Mouse (Mus musculus) embryonic fibroblast, embryonic 13.5 days (primary cell): ENCODE results near the gene Gstm1. TPM values are rescaled to one million over a fixed set of nuclear protein-coding genes. Genes with fewer than 3 reads are reported as not detected.
A peak's percentile ranks its signal among the peaks of the same experiment; 100 is the strongest.
"Not testable (repeated sequence)": the region's sequence is repeated elsewhere in the genome, so short reads cannot be mapped to it uniquely, and the experiment has no call there.

ENCODE experiments used
- H3K27ac ChIP-seq: 2 replicates; pipeline ENCODE4 v1.5.1; 2012; ENCODE audit warnings: low read length, control low read depth, inconsistent platforms; ENCODE audit not compliant: insufficient read depth
- H3K4me1 ChIP-seq: 2 replicates; pipeline ENCODE4 v1.6.1; 2011; ENCODE audit warnings: low read length; ENCODE audit not compliant: control insufficient read depth, insufficient read depth
- H3K4me3 ChIP-seq: 2 replicates; pipeline ENCODE4 v1.5.1; 2011; ENCODE audit warnings: mild to moderate bottlenecking, control low read depth, low read length; ENCODE audit not compliant: insufficient read depth
- CTCF ChIP-seq: IDR thresholded peaks from 2 replicates; pipeline ENCODE4 v1.5.1; 2011; ENCODE audit warnings: mild to moderate bottlenecking, control low read depth, low read length, moderate library complexity, borderline replicate concordance; ENCODE audit not compliant: insufficient read depth
- POLR2A ChIP-seq: IDR thresholded peaks from 2 replicates; pipeline ENCODE4 v1.6.1; 2011; ENCODE audit warnings: low read depth, mild to moderate bottlenecking, control low read depth, low read length, moderate library complexity
- polyA plus RNA-seq: library from polyadenylated mRNA; stranded (reverse); fragments of >200 nt; gene quantifications from 2 replicates; pipeline ENCODE4 v1.2.4, GENCODE M21; 2011; ENCODE audit warnings: low read depth; ENCODE audit not compliant: missing spikeins, insufficient read length

Gene Gstm1
- polyA plus RNA-seq, 1 experiment, result 63.8 TPM

DNA sequence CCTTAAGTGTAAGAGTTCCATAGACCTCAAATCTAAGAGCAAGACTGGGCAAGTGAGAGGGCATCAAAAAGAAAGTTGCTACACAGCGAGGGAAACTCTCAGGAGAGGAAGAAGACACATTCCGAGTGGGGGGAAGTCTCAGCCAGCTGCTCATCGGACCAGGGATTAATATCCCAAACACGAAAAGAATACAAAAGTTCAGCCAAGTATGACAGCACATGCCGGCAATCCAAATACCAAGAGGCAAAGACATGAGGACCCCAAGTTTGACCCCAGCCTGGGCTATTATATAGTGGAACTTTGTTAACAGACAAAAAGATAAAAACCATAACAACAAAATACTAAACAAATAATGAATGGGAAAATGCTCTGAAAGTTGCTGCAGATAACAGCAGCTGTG lies 15.4 kb upstream of the Gstm1 start:
- H3K4me1 ChIP-seq, result no peaks in the 10 kb centered on the region
- TF ChIP-seq POLR2A (no peak), CTCF (no peak)
- no peak overlapping the region for H3K27ac ChIP-seq
- no peak overlapping the region for H3K4me3 ChIP-seq

DNA sequence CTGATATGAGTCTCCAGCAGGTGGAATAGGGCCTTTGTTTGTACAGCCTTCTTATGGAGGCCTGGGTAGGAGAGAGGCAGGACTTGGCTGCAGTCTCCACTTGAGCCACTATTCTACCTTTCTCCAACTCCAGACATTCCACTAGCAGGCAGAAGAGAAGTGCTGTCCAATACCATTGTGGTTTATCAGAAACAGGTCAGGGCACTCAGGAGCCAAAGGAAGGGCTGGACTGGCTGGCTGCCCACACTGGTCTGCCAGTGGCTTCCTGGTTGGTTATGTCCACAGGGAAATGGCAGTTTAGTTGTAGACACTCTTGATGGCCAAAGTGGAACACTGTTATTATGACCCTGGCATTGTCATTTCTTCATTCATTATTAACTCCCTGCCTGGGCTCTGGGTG lies 14.3 kb upstream of the Gstm1 start:
- no peak overlapping the region for H3K27ac ChIP-seq
- no peak overlapping the region for H3K4me3 ChIP-seq
- TF ChIP-seq POLR2A (no peak), CTCF (no peak)
- no peaks in the 10 kb centered on the region for H3K4me1 ChIP-seq

DNA sequence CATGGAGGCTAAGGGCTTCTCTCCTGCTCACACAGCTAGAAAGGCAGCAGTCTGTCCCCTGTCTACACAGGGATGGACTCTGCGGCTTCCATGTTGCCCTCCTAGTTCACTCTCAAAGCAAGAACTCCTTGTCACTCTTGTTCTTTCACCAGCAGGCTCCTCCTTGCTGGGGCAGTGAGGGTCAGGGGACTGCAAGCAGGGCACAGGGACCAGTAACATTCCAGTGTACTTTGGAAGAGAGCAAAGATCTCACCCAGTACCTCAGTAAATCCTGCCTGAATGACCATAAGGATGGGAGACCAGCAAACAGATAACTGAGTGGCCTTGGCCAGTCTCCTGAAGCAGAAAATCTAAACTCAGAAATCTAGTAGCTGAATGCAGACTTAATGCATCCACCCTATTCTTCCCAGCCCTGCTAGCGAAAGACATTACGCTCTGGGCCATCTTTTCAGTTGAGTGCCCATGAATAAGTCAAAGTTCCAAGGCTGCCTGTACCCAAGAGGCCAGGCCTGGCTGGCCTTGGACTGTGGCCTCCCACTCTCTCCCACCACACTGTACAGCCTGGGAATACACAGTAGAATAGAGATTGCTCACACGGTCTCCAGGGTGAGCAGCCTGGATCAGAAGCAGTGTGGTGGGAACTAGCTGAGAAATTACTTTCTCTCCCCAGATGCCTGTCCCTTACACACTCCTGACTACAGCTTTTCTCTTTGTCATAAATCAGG lies 11.0 kb upstream of the Gstm1 start:
- no peak overlapping the region for H3K27ac ChIP-seq
- no peak overlapping the region for H3K4me3 ChIP-seq
- TF ChIP-seq POLR2A (no peak), CTCF (no peak)
- no peaks in the 10 kb centered on the region for H3K4me1 ChIP-seq

DNA sequence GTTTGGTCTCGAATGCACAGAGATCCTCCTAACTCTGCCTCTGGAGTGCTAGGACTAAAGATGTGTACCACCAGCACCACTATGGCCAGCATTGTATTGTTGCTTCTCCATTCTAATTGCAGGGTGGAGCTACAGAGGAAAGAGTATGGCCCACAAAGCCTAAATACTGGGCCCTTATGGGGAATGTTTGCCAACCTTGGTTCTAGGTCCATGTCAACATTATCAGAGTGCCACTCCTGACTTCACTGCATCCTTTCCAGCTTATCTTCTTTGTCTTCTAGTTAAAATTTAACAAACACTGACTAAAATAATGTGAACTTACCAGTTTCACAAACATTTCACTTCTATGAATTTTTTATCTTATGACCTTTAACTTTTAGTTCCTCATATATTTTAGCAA lies 8.8 kb upstream of the Gstm1 start:
- Histone ChIP-seq H3K4me3 (no peak overlapping the region), H3K27ac (no peak overlapping the region), H3K4me1 (no peaks in the 10 kb centered on the region)
- TF ChIP-seq POLR2A, result no peak
- no peak for TF ChIP-seq CTCF

DNA sequence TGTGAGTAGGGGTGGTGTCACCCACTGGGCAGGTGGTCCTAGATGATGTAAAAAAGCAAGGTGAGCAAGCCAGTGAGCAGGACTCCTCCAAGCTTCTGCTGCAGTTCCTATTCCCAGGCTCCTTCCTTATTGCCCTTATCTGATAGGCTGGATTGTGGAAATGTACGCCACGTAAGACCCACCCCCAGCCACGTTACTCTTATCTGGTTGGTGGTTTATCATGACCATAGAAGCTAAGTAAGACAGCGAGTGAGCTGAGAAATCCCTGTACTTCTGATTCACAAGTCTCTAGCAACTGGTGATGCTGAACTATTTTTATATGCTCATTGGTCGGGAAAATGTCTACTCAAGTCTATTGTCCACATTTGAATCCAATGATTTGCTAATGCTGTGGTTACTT lies 8.3 kb upstream of the Gstm1 start:
- TF ChIP-seq POLR2A (no peak), CTCF (no peak)
- Histone ChIP-seq H3K4me3 (no peak overlapping the region), H3K4me1 (no peaks in the 10 kb centered on the region), H3K27ac (no peak overlapping the region)

DNA sequence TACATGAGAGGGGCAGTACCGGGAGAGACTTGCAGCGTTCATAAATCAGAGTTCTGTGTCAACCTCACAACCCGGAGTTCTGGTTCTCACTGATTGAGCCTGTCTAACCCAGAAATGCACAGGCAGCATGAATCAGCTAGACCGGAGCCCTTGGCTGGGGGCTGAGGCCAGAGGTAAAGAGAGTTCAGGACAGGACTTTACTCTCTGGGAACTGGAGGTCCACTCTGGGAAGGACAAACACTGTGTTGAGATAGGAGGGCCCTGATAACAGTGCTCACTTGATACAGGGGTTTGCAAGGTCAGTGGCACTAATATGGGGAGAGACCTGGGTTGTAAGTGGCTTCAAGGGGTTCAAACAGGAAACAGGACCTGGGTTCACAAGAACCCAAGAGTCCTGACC lies 7.5 kb upstream of the Gstm1 start:
- Histone ChIP-seq H3K4me1 (no peaks in the 10 kb centered on the region), H3K4me3 (no peak overlapping the region), H3K27ac (no peak overlapping the region)
- TF ChIP-seq POLR2A (no peak), CTCF (no peak)

DNA sequence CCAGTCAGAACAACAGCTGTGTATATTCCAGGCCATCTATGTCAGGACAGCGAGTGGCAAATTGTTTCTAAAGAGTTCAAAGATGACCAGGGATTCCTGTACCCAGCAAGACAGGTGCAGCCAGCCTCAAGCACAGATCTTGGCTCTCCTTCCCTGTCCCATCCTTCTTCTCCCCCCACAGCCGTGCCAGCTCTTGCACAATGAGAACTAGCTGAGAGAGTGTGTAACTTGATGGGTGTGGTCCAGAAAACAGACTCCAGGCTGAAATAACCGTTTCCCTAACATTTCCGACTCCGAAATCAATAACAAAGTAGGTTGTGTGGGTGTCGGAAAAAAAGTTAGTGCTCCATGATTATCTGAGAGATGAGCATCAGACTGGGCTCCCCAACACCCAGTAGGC lies 4.9 kb upstream of the Gstm1 start:
- no peak overlapping the region for H3K27ac ChIP-seq
- TF ChIP-seq POLR2A, result no peak
- TF ChIP-seq CTCF, result no peak
- no peaks in the 10 kb centered on the region for H3K4me1 ChIP-seq
- H3K4me3 ChIP-seq, result no peak overlapping the region

DNA sequence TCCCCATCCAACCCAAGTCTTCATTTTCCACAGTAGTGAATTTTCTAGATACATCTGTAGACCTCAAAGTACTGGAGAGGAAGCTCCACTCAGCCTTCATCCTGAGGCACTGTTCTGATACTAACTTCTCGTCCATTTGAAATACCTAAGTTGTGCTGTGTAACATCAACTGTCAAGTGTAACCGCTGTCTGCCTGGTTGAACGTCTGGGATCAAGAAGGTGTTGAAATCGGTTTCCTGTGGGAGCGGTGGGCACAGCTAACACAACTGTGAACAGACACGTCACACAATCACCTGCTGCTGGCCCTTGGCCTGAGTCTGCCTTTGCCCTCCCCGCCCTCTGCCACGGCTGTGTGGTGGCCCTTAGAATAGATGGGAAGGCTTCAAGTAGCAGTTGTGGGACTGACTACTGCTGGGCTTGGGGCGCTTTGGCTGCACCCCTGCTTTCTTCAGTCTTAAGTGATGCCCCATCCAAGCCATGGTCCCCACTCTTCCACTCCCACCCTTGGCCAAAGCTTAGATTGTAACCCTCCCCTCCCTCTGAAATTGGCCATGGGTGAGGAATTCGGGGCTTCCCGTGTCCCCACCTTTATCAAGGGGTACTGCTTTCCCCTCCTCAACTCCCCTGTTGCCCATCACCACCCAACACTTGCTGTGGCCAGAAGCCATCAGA lies 2.7 kb upstream of the Gstm1 start:
- not testable (repeated sequence) for H3K27ac ChIP-seq, H3K4me1 ChIP-seq, H3K4me3 ChIP-seq

DNA sequence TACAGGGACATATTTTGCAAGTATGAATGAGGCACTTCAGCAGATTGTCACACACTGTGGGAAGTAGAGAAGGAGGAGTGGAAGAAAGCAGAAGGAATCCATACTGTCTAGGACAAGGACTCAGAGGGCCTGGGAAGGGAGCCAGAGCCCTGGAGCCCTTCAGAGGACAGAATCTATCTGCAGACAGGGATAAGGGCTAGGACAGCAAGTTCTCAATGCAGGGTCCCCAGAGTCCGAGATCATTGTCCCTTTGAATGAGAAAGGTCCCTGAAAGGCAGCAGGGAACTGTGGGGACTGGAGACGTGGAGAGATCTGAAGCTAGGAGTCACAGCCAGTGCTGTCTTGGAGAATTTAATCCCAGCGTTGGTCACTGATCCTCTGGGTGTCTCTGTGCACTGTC lies 1.5 kb upstream of the Gstm1 start:
- not testable (repeated sequence) for H3K4me3 ChIP-seq, H3K27ac ChIP-seq, H3K4me1 ChIP-seq

DNA sequence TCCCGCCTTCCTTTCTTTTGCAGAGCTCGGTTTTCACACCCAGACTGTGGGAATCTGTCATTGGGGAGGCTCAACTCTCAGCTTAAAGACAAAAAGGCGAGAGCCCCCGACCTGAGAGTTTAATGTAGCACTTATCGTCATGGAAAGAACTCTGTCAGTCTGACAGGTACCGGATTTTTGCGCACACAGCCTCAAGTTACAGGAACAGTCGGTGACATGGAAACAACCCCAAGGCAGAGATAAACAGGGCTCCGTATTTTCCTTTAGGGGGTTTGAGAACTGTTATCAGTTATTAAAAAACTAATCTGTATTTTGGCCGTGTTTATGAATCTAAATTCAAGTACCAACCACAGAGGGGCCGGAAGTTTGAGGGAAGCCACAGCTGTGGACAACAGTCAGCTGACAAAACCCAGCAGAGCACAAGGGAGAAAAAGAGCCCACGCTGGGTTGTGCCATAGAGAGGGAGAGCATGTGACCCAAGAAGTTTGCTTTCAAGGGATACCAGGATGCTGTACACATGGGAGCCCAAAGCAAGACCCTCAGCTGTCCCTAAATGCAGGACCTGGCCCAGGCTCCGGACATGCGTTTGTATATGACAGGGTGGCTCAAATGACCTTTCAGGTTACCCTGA lies 532 bp upstream of the Gstm1 start:
- H3K27ac ChIP-seq, result peak overlapping the region; percentile 44
- H3K4me3 ChIP-seq, result peak overlapping the region; percentile 21
- no peak for TF ChIP-seq POLR2A
- no peak for TF ChIP-seq CTCF

DNA sequence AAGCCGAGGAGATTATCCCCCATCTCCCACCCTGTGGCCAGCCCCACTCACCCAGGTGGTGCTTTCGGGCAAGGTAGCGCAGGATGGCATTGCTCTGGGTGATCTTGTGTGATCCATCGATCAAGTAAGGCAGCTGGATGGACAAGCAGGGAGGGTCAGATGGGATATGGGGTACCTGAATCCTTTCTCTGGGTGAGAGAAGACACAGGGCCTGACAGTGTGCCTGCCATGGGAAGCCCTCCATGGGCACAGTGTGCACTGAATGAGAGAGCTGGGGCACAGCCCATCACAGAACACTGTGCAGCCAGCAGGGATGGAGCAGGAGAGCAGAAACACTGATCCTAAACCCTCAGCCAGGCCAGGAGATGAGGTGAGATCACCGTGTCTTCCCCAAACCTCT lies 1.3 kb downstream of the Gstm1 start:
- not testable (repeated sequence) for H3K4me3 ChIP-seq, H3K27ac ChIP-seq

More for the DNA sequence above, 532 bp upstream of the Gstm1 start:
- peaks cover 11% of the 10 kb centered on the region for H3K4me1 ChIP-seq

More for the DNA sequence above, 1.3 kb downstream of the Gstm1 start:
- H3K4me1 ChIP-seq, result peaks cover 15% of the 10 kb centered on the region
